Mouse (Mus musculus) heart, postnatal 0 days (tissue): ENCODE data around the gene Rnase2b.

Experiments used
- CTCF ChIP-seq: IDR thresholded peaks from 2 replicates; pipeline ENCODE4 v1.5.1; 2016; ENCODE audit warnings: antibody characterized with exemption, control low read depth, low read depth
- EP300 ChIP-seq: IDR thresholded peaks from 2 replicates; pipeline ENCODE4 v1.6.1; 2016; ENCODE audit warnings: antibody characterized with exemption, low read depth

- TF ChIP-seq EP300, result no peak
- no peak for TF ChIP-seq CTCF
Observed at GRCm38 (mm10) chr14:51143937-51144336, 18.1 kb upstream of the Rnase2b start.
